Mouse (Mus musculus) ES-Bruce4 (cell line): ENCODE data around the gene Ptgs1. TPM values are rescaled to one million over a fixed set of nuclear protein-coding genes. Genes with fewer than 3 reads are reported as not detected.

Source experiments
- H3K27ac ChIP-seq: 2 replicates; pipeline ENCODE4 v1.5.1; 2012; ENCODE audit warnings: low read length, inconsistent platforms; ENCODE audit not compliant: insufficient read depth
- H3K27me3 ChIP-seq: 2 replicates; pipeline ENCODE4 v1.6.1; 2012; ENCODE audit warnings: mild to moderate bottlenecking, low read length, inconsistent platforms; ENCODE audit not compliant: control insufficient read depth, poor library complexity, insufficient read depth, severe bottlenecking
- H3K36me3 ChIP-seq: 2 replicates; pipeline ENCODE4 v1.6.1; 2012; ENCODE audit warnings: inconsistent platforms, mild to moderate bottlenecking, low read length, moderate library complexity; ENCODE audit not compliant: control insufficient read depth, poor library complexity, insufficient read depth, severe bottlenecking
- H3K4me1 ChIP-seq: one replicate; pipeline ENCODE4 v1.8.1; 2011; ENCODE audit warnings: low read length; ENCODE audit not compliant: control insufficient read depth, insufficient read depth
- H3K4me3 ChIP-seq: 2 replicates; pipeline ENCODE4 v1.5.1; 2011; ENCODE audit warnings: low read depth, mild to moderate bottlenecking, low read length
- H3K9ac ChIP-seq: 2 replicates; pipeline ENCODE4 v1.6.1; 2012; ENCODE audit warnings: low read depth, mild to moderate bottlenecking, inconsistent platforms; ENCODE audit not compliant: poor library complexity, severe bottlenecking
- H3K9me3 ChIP-seq: replicated peaks from 2 replicates; pipeline ENCODE4 v1.6.1; 2012; ENCODE audit warnings: mild to moderate bottlenecking, low read length, inconsistent platforms; ENCODE audit not compliant: control insufficient read depth, poor library complexity, insufficient read depth, severe bottlenecking
- CTCF ChIP-seq: IDR thresholded peaks from one replicate; pipeline ENCODE4 v1.8.1; 2011; ENCODE audit warnings: low read depth, low read length
- EP300 ChIP-seq: IDR thresholded peaks from 2 replicates; pipeline ENCODE4 v1.6.1; 2011; ENCODE audit warnings: low read depth, low read length; ENCODE audit not compliant: insufficient read depth
- POLR2A ChIP-seq: IDR thresholded peaks from one replicate; pipeline ENCODE4 v1.8.1; 2011; ENCODE audit warnings: low read length; ENCODE audit not compliant: insufficient read depth
- polyA plus RNA-seq: library from polyadenylated mRNA; stranded (reverse); fragments of >200 nt; gene quantifications from 2 replicates; pipeline ENCODE4 v1.2.4, GENCODE M21; 2011; ENCODE audit warnings: low read depth; ENCODE audit not compliant: missing spikeins, insufficient read depth, insufficient read length

Gene Ptgs1
- polyA plus RNA-seq, 1 experiment: 2.2 TPM

DNA sequence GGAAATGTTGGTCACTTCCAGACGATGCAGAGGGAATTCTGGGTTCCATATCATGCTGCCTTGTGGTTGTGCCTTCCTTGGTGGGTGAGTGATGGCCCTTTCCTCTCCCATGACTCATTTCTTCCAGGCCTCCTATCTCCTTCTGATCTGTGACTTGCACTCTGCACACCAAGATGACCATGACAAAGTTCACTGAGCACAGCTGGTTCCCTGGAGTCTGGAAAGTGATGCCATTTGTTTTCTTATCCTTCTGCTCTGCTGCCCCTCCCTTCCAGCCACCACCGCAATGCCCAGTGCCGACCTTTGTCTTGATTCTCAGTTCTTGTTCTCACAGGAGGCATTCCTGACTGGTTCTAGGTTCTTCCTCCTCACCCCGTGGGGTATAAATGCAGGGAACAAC, 29.2 kb downstream of the Ptgs1 start:
- Histone ChIP-seq H3K27me3 (no peaks in the 10 kb centered on the region), H3K4me1 (no peaks in the 10 kb centered on the region), H3K27ac (no peak overlapping the region), H3K36me3 (no peaks in the 10 kb centered on the region), H3K9me3 (0 out of 2 replicates have a peak, but pooled peaks cover 2% of the 10 kb centered on the region), H3K4me3 (no peak overlapping the region), H3K9ac (no peak overlapping the region)
- no peak for TF ChIP-seq POLR2A
- TF ChIP-seq CTCF: no peak
- no peak for TF ChIP-seq EP300

DNA sequence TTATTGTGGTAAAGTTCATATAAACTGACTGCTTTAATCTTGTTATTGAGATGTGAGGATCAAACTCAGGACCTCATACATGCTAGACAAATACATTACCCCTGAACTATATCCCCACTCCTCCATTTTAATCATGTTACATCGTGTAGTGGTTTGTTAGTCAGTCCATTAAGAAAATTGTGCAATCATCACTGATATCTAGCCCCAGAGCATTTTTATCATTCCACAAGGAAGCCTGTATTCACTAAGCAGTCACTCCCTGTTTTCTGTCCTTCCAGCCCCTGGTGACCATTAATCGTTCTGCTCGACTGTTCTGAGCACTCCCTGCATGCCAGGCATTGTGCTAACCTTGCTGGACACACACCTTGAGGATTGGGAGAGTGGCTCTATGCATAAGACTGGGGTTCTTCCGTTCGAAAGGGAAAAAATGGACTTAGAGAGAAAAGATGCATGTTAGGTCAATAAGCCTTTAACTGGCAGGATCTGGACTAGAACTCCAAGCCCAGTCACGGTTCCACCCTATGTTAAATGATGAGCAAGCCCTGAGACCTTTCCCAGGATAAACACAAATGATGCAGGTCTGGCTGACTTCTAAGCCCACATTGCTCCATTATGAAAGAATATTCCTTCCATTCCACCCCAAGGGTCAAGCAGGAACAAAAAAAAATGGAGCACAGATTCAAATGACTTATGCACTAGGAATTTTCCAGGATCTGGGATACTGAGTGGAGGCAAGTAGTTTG, 29.7 kb downstream of the Ptgs1 start:
- H3K4me3 ChIP-seq: no peak overlapping the region
- H3K36me3 ChIP-seq: no peaks in the 10 kb centered on the region
- H3K27ac ChIP-seq: no peak overlapping the region
- no peak overlapping the region for H3K9ac ChIP-seq
- no peaks in the 10 kb centered on the region for H3K4me1 ChIP-seq
- no peak for TF ChIP-seq EP300
- H3K9me3 ChIP-seq: 0 out of 2 replicates have a peak, but pooled peaks cover 2% of the 10 kb centered on the region
- H3K27me3 ChIP-seq: no peaks in the 10 kb centered on the region

DNA sequence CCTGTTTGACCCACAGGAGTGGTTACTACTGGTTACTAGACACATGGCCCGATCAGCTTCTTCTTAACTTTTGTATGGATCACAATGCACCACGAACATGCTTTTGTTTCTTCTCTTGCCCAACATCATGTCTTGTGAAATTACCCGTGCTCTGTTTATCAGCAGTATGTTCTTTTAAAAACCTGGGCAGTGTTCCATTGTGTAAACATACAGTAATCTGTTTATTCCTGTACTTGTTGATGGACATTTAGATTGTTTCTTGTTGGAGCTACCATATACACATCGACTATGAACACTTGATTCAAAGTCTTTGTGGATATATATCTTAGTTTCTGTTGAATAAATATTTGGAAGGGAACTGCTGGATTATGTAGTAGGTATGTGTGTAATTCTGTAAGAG, 31.8 kb downstream of the Ptgs1 start:
- Histone ChIP-seq H3K9me3 (no peaks in the 10 kb centered on the region), H3K27ac (no peak overlapping the region), H3K27me3 (no peaks in the 10 kb centered on the region), H3K4me1 (no peaks in the 10 kb centered on the region), H3K4me3 (no peak overlapping the region), H3K9ac (no peak overlapping the region), H3K36me3 (no peaks in the 10 kb centered on the region)
- TF ChIP-seq POLR2A: no peak
- TF ChIP-seq CTCF: no peak
- no peak for TF ChIP-seq EP300

DNA sequence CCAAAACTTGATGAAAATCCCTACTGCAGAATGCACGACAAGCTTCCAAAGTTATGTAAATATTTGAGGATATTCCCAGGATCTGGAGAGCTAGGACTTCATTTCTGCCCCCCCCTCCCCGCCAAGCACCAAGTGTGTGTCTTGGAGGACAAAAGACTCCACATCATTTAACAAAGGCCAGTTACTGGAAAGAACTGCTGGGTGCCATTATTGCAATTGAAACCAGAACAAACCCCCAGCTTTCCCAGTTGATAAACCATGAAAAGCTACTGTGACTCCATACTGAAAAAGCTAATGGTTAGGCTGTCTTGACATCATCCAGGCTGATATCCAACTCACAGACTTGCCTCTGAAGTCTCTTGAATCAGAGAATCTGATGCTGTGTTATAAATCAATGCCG, 39.2 kb downstream of the Ptgs1 start:
- Histone ChIP-seq H3K36me3 (no peaks in the 10 kb centered on the region), H3K9ac (no peak overlapping the region), H3K27ac (no peak overlapping the region), H3K9me3 (no peaks in the 10 kb centered on the region), H3K4me3 (no peak overlapping the region), H3K27me3 (no peaks in the 10 kb centered on the region), H3K4me1 (no peaks in the 10 kb centered on the region)
- no peak for TF ChIP-seq EP300
- no peak for TF ChIP-seq POLR2A
- TF ChIP-seq CTCF: no peak

DNA sequence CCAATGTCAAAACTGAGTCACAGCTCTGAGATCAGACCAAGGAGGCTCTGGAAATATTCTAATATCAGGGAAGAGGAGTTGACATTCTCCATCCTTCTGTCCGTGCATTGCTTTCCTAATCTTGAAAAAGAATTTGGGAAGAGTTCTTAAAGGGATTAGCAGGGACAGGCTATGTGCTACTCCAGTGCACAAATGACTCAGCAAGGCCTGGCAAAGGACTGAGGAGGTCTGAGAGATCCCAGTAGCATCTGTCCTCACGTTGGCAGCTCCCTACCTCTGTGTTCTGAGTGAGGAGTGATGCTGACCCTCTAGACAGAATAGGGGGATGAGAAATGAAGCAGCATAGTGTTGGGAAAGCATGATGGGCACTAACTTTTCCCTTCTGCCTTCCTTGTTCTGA, 40.0 kb downstream of the Ptgs1 start:
- H3K9ac ChIP-seq: no peak overlapping the region
- H3K4me3 ChIP-seq: no peak overlapping the region
- no peaks in the 10 kb centered on the region for H3K9me3 ChIP-seq
- H3K36me3 ChIP-seq: no peaks in the 10 kb centered on the region
- no peaks in the 10 kb centered on the region for H3K27me3 ChIP-seq
- TF ChIP-seq EP300: no peak
- TF ChIP-seq POLR2A: no peak
- TF ChIP-seq CTCF: no peak
- H3K4me1 ChIP-seq: no peaks in the 10 kb centered on the region
- H3K27ac ChIP-seq: no peak overlapping the region

DNA sequence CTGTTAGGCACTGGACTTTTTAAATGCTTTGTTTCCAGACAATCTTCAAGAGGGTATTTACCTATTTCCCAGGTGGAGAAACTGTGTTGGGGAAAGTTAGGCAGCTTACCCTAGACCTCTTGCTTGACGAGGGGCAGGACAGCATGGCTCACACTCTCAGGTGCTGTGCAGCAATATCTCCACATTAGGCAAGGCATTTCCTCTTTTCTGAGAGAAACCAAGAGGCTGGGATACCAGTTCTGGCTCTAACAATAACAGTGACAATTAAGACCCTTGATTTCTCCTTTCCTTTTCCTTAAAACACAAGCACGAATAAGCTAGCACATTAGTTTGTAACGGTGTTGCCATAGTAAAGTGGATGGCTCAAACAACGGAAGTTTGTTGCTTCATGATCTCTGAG, 40.9 kb downstream of the Ptgs1 start:
- no peaks in the 10 kb centered on the region for H3K36me3 ChIP-seq
- H3K9ac ChIP-seq: no peak overlapping the region
- no peaks in the 10 kb centered on the region for H3K4me1 ChIP-seq
- no peak overlapping the region for H3K27ac ChIP-seq
- no peaks in the 10 kb centered on the region for H3K27me3 ChIP-seq
- TF ChIP-seq POLR2A (no peak), EP300 (no peak), CTCF (no peak)
- no peaks in the 10 kb centered on the region for H3K9me3 ChIP-seq
- H3K4me3 ChIP-seq: no peak overlapping the region
